Mouse (Mus musculus) hindbrain, embryonic 16.5 days (tissue): Measurements from ENCODE around the gene Iars2. TPM values are rescaled to one million over a fixed set of nuclear protein-coding genes. Genes with fewer than 3 reads are reported as not detected.
A peak's percentile ranks its signal among the peaks of the same experiment; 100 is the strongest.
"Not testable (repeated sequence)": the region's sequence is repeated elsewhere in the genome, so short reads cannot be mapped to it uniquely, and the experiment has no call there.

ENCODE experiments used
- ATAC-seq: fragments of 200-750 bp; cut with Nextera tagmentation; 2 replicates; pipeline ENCODE4 v1.8.0; 2017; ENCODE audit warnings: moderate TSS enrichment, moderate library complexity
- H3K27ac ChIP-seq: fragments of 300-500 bp; sonication (generic); 2 replicates; pipeline ENCODE4 v1.5.1; 2014; ENCODE audit warnings: low read depth, mild to moderate bottlenecking, control low read depth, low read length, moderate library complexity
- H3K27me3 ChIP-seq: fragments of 300-500 bp; sonication (generic); replicated peaks from 2 replicates; pipeline ENCODE4 v1.6.1; 2014; ENCODE audit warnings: low read length; ENCODE audit not compliant: control insufficient read depth, insufficient read depth
- H3K36me3 ChIP-seq: fragments of 300-500 bp; sonication (generic); 2 replicates; pipeline ENCODE4 v1.6.1; 2014; ENCODE audit warnings: mild to moderate bottlenecking, low read length, moderate library complexity, mixed read lengths; ENCODE audit not compliant: control insufficient read depth, insufficient read depth
- H3K4me1 ChIP-seq: fragments of 300-500 bp; sonication (generic); 2 replicates; pipeline ENCODE4 v1.6.1; 2014; ENCODE audit warnings: low read depth, low read length; ENCODE audit not compliant: control insufficient read depth, insufficient read depth
- H3K4me2 ChIP-seq: fragments of 300-500 bp; sonication (generic); 2 replicates; pipeline ENCODE4 v1.6.1; 2014; ENCODE audit warnings: mild to moderate bottlenecking, low read length, control low read depth, moderate library complexity
- H3K4me3 ChIP-seq: fragments of 300-500 bp; sonication (generic); 2 replicates; pipeline ENCODE4 v1.5.1; 2014; ENCODE audit warnings: mild to moderate bottlenecking, low read length, control low read depth, moderate library complexity
- H3K9ac ChIP-seq: fragments of 300-500 bp; sonication (generic); 2 replicates; pipeline ENCODE4 v1.6.1; 2014; ENCODE audit warnings: low read depth, mild to moderate bottlenecking, control low read depth, low read length, moderate library complexity
- H3K9me3 ChIP-seq: fragments of 300-500 bp; sonication (generic); 2 replicates; pipeline ENCODE4 v1.6.1; 2014; ENCODE audit warnings: mild to moderate bottlenecking, low read length, moderate library complexity; ENCODE audit not compliant: control insufficient read depth
- WGBS: fragments of 180-500 bp; shearing (Covaris S2); extraction: QIAGEN DNeasy Blood & Tissue Kit; methylation state at CpG from one replicate; pipeline ENCODE4 v1.1.7; 2014; 5-methylcytosine and 5-hydroxymethylcytosine counted together
- polyA plus RNA-seq: library from polyadenylated mRNA; unstranded; fragments of >200 nt; fragmentation: Nextera tagmentation; extraction: Ambion mirVana; gene quantifications from 2 replicates; pipeline ENCODE4 v1.2.1, GENCODE M21; 2015

The Iars2 gene
- polyA plus RNA-seq, 1 experiment from 2014 or later = 18.6 TPM

GRCm38 (mm10) chr1:185336535-185336934 is 7.3 kb upstream of the Iars2 start:
- peaks cover 8% of the 10 kb centered on the region for H3K36me3 ChIP-seq
- 47% methylated on average over 3 of the region's 3 CpGs for WGBS
- H3K27me3 ChIP-seq = no peaks in the 10 kb centered on the region
- no peak overlapping the region for H3K4me2 ChIP-seq
- H3K4me1 ChIP-seq = peaks cover 15% of the 10 kb centered on the region
- no peak overlapping the region for H3K27ac ChIP-seq
- ATAC-seq = no peak
- no peak overlapping the region for H3K9ac ChIP-seq
- no peaks in the 10 kb centered on the region for H3K9me3 ChIP-seq
- no peak overlapping the region for H3K4me3 ChIP-seq

GRCm38 (mm10) chr1:185335231-185335765 is 6.1 kb upstream of the Iars2 start:
- Histone ChIP-seq H3K27me3 (no peaks in the 10 kb centered on the region), H3K36me3 (0 out of 2 replicates have a peak, but pooled peaks cover 3% of the 10 kb centered on the region), H3K4me2 (no peak overlapping the region), H3K4me1 (peaks cover 15% of the 10 kb centered on the region), H3K9me3 (no peaks in the 10 kb centered on the region), H3K4me3 (no peak overlapping the region), H3K27ac (no peak overlapping the region), H3K9ac (no peak overlapping the region)
- 76% methylated on average over 6 of the region's 6 CpGs for WGBS
- no peak for ATAC-seq

- 87% methylated on average over 4 of the region's 4 CpGs for WGBS
- H3K4me2 ChIP-seq = no peak overlapping the region
- no peak overlapping the region for H3K9ac ChIP-seq
- peaks cover 20% of the 10 kb centered on the region for H3K4me1 ChIP-seq
- H3K9me3 ChIP-seq = no peaks in the 10 kb centered on the region
- H3K27ac ChIP-seq = no peak overlapping the region
- H3K36me3 ChIP-seq = no peaks in the 10 kb centered on the region
- no peak overlapping the region for H3K4me3 ChIP-seq
- no peaks in the 10 kb centered on the region for H3K27me3 ChIP-seq
- no peak for ATAC-seq
These were observed 4.9 kb upstream of the Iars2 start for GRCm38 (mm10) chr1:185334136-185334535.

GRCm38 (mm10) chr1:185333651-185334050 is 4.5 kb upstream of the Iars2 start:
- no peak overlapping the region for H3K4me3 ChIP-seq
- H3K36me3 ChIP-seq = no peaks in the 10 kb centered on the region
- H3K4me2 ChIP-seq = no peak overlapping the region
- 91% methylated on average over 5 of the region's 5 CpGs for WGBS
- H3K27ac ChIP-seq = no peak overlapping the region
- ATAC-seq = no peak
- H3K4me1 ChIP-seq = peaks cover 20% of the 10 kb centered on the region
- no peak overlapping the region for H3K9ac ChIP-seq
- H3K27me3 ChIP-seq = no peaks in the 10 kb centered on the region
- no peaks in the 10 kb centered on the region for H3K9me3 ChIP-seq

GRCm38 (mm10) chr1:185331983-185332430 is 2.8 kb upstream of the Iars2 start, which contains the start of gene Bpnt1:
TSS of gene Bpnt1 (plus strand) at chr1:185332149.
- H3K27ac ChIP-seq = peak within 1 kb of the TSS; percentile 91
- ATAC-seq = peak; percentile 91
- H3K36me3 ChIP-seq = no peaks in the 10 kb centered on the region
- under 1% methylated on average over 32 of the region's 32 CpGs for WGBS
- H3K4me1 ChIP-seq = peaks cover 27% of the 10 kb centered on the region
- H3K9ac ChIP-seq = peak within 1 kb of the TSS; percentile 75
- H3K9me3 ChIP-seq = no peaks in the 10 kb centered on the region
- peak within 1 kb of the TSS; percentile 61 for H3K4me3 ChIP-seq
- H3K27me3 ChIP-seq = no peaks in the 10 kb centered on the region
- H3K4me2 ChIP-seq = peak within 1 kb of the TSS; percentile 87

- H3K9ac ChIP-seq = no peak overlapping the region
- H3K27ac ChIP-seq = no peak overlapping the region; the same call in 1 of the 2 replicates
These were observed 2.2 kb upstream of the Iars2 start for GRCm38 (mm10) chr1:185331364-185331763.

GRCm38 (mm10) chr1:185329851-185330250 is 655 bp upstream of the Iars2 start:
- Histone ChIP-seq H3K9me3 (no peaks in the 10 kb centered on the region), H3K27me3 (no peaks in the 10 kb centered on the region), H3K4me3 (peak overlapping the region; percentile 95; the same call in 1 of the 2 replicates), H3K36me3 (peaks cover 5% of the 10 kb centered on the region; the same call in 1 of the 2 replicates), H3K4me2 (peak overlapping the region; percentile 93), H3K27ac (no peak overlapping the region), H3K9ac (no peak overlapping the region), H3K4me1 (peaks cover 27% of the 10 kb centered on the region)
- no peak for ATAC-seq
- 87% methylated on average over 8 of the region's 8 CpGs for WGBS

More at GRCm38 (mm10) chr1:185331364-185331763, 2.2 kb upstream of the Iars2 start:
- ATAC-seq = no peak
- H3K36me3 ChIP-seq = no peaks in the 10 kb centered on the region
- WGBS = 49% methylated on average over 5 of the region's 5 CpGs
- peaks cover 27% of the 10 kb centered on the region for H3K4me1 ChIP-seq
- H3K4me2 ChIP-seq = peak overlapping the region; percentile 87
- peak overlapping the region; percentile 61 for H3K4me3 ChIP-seq
- no peaks in the 10 kb centered on the region for H3K27me3 ChIP-seq
- no peaks in the 10 kb centered on the region for H3K9me3 ChIP-seq

GRCm38 (mm10) chr1:185327754-185328345 is 1.3 kb downstream of the Iars2 start:
- not testable (repeated sequence) for ATAC-seq, H3K27ac ChIP-seq, H3K9ac ChIP-seq, H3K27me3 ChIP-seq, H3K4me3 ChIP-seq, H3K9me3 ChIP-seq
- peaks cover 17% of the 10 kb centered on the region; the same call in 1 of the 2 replicates for H3K36me3 ChIP-seq
- H3K4me1 ChIP-seq = peaks cover 16% of the 10 kb centered on the region
- H3K4me2 ChIP-seq = peak overlapping the region; percentile 93
- 63% methylated on average over 3 of the region's 3 CpGs for WGBS

GRCm38 (mm10) chr1:185315846-185316568 is 13.2 kb downstream of the Iars2 start:
- WGBS = 84% methylated on average over 16 of the region's 16 CpGs
- H3K9ac ChIP-seq = no peak overlapping the region
- no peaks in the 10 kb centered on the region for H3K4me1 ChIP-seq
- H3K9me3 ChIP-seq = no peaks in the 10 kb centered on the region
- H3K4me2 ChIP-seq = no peak overlapping the region
- no peak overlapping the region for H3K27ac ChIP-seq
- no peak overlapping the region for H3K4me3 ChIP-seq
- H3K27me3 ChIP-seq = no peaks in the 10 kb centered on the region
- peaks cover 23% of the 10 kb centered on the region for H3K36me3 ChIP-seq
- ATAC-seq = no peak
